Mouse (Mus musculus) frontal cortex, postnatal 14 days (tissue): ENCODE data around the gene Soga3.

ENCODE experiments used
- DNase-seq, 2 experiments: peaks; one replicate each; pipeline ENCODE4 v3.0.0; 2022; ENCODE audit warnings: low spot score in 2 of 2

The Soga3 gene

DNA sequence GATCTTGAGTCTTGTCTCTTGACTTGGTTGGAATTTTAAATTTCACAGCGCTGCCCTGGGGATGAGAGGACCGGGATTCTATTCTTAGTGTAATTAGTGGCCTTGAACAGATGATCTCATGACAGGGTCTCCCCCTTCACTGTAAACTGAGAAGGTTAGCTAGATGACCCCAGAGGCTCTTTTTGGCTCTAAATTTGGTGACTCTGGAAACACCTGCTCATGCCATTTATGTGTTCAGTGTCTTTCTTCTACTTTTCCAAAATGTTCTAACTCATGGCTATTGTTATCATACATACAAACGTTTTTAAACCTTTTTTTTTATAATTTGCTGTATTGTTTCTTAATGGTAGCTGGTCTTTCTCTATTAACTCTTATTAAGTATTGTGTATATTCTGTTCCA lies 65.1 kb downstream of the Soga3 start:
- no peak for DNase-seq

- peak in 1 of 2 experiments; percentile 33 for DNase-seq
Measured at GRCm38 (mm10) chr10:29211453-29211852, 67.8 kb downstream of the Soga3 start, which contains the start of gene 9330159F19Rik. 9330159F19Rik (plus strand) TSS chr10:29211606.

GRCm38 (mm10) chr10:29213534-29214100 lies 70.0 kb downstream of the Soga3 start:
- no peak for DNase-seq

DNA sequence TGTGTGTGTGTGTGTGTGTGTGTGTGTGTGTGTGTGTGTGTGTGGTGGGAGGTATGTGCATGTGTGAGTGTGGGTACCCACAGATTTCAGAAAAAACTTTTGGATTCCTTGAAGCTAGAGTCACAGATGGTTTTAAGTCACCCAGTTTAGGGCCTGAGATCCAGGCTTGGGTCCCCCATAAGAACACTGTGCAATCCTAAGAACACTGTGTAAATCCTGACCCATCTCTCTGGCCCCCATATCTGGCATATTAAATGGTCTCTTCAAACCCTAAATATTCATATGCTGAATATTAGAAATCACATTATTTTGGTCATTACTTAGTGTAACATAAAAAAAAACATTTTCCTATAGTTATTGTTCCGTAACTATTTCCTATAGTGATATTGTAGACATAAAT lies 73.3 kb downstream of the Soga3 start:
- DNase-seq = no peak

GRCm38 (mm10) chr10:29217451-29217850 lies 73.8 kb downstream of the Soga3 start:
- DNase-seq = no peak

DNA sequence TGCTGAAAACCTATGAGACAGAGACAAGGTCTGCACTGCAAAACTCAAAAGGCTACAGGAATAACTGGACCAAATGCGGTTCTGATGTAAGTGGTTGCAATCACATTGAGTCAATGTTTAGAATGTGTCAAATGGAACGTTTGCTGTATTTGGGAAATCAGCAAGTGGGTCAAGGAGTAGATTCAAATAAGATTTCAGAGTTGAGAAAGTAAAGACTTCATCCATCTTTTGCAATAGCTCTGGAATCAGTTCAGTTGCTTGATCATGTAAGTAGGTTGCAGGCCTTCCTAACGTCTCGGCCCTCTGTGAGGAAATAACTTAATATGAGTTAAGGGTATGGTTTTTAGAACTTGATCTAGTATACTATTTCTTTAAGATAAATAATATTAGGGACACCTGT lies 81.7 kb downstream of the Soga3 start:
- no peak for DNase-seq

- DNase-seq = no peak
Measured at GRCm38 (mm10) chr10:29231208-29231607, 87.6 kb downstream of the Soga3 start.
